Mouse (Mus musculus) gonadal fat pad, adult 2 months (tissue): ENCODE measurements around the gene Cdon. TPM values are rescaled to one million over a fixed set of nuclear protein-coding genes. Genes with fewer than 3 reads are reported as not detected.

Experiments
- DNase-seq: peaks from one replicate; pipeline ENCODE4 v3.0.0-alpha.2; 2012; ENCODE audit warnings: low read depth
- polyA plus RNA-seq: library from polyadenylated mRNA; depleted of rRNA; stranded (reverse); fragments of >200 nt; gene quantifications from 2 replicates; pipeline ENCODE4 v1.2.3, GENCODE M21; 2012

Cdon gene
- polyA plus RNA-seq, 1 experiment = 18.4 TPM

GRCm38 (mm10) chr9:35493033-35493732, 72.3 kb downstream of the Cdon start:
- DNase-seq = no peak

DNA sequence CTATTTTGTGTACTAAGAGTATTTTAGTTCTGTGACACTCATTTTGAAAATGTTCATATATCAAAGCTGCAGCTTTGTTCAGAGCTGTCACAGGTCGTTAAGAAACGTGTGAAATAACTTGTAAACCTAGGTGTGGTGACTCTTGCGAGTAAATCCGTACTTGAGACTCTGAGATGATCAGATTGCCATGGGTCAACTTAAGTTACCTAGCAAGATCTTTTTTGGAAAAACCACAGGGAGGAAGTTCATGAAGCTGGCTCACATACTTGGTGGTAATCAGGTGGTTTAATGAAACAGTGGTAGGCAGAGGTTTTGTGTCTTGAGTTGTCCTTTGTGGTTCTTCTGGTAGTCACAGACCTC, 72.8 kb downstream of the Cdon start:
- no peak for DNase-seq

DNA sequence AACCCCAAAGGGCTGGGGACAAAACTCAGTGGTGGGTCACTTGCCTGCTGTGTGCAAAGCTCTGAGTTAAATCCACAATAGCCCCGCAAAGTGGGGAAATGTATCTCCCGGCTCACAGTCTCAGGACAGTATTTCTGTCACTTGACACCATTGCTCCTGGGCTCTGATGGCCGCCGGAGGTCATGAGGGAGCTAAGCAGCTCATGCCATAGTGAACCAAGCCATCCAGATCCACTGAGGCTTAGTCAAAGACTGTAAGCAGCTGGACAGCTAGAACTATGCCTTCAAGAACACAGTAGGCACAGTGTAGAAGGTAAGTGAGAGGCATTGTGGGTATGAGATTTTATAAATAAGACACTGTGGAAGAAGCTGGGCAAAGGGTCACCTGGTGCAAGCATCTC, 74.0 kb downstream of the Cdon start:
- DNase-seq = no peak

DNA sequence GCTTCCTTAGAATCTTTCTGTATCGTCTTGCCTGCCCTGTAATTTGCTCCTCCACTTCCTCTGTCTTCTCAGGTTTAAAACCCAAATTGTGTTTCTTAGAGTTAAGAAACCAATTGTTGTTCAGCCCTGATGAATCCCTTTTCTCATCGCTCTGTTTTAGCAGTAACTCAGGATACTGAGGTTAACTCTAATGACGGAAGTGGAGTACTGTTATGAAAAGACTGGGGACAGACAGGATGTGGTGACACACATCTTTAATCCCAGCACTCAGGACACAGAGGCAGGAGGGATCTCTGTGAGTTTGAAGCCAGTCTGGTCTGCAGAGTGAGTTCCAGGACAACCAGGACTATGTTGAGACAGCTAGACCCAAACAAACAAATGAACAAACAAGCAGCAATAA, 74.5 kb downstream of the Cdon start:
- no peak for DNase-seq

- DNase-seq = no peak
These were observed 79.0 kb downstream of the Cdon start for GRCm38 (mm10) chr9:35499946-35500345.

- DNase-seq = no peak
These were observed 81.6 kb downstream of the Cdon start for GRCm38 (mm10) chr9:35502361-35503000.

GRCm38 (mm10) chr9:35508234-35508633, 87.3 kb downstream of the Cdon start:
- no peak for DNase-seq

GRCm38 (mm10) chr9:35513900-35514299, 93.0 kb downstream of the Cdon start:
- no peak for DNase-seq

DNA sequence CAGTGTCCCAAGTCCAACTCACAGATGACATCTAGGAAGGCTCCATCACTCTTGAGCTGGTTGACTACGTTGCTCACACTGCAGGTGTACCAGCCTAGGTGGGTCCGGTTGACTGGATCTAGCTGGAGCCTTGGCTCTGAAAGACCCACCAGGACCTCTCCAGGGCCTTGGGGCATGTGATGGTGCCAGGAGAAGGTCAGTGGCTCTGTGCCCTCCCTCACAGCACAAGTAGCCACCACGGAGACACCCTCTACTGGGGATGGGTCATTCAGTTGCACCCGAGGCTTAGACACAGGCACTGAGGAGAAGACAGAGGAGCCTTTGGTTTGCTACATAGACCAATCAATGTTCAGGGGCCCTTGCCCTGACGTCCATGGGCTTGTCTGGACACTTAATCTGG, 95.3 kb downstream of the Cdon start:
- no peak for DNase-seq

DNA sequence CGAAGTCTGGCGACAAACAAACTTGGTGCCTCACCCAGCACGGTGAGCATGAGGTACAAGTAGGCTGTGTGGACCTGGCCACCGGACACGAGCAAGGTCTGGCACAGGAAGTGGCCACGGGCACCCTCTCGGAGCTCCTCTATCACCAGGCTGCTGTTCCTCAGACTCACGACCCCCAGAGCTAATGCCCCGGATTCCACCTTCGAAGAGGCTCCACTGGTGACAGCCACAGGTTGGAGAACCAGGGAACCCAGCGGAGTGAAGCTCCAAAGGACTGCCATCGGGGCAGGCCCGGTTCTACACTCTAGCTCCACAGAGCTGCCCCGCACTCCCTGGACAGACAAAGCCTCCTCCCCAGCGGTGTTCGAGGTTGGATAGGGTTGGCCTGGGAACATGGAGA, 95.8 kb downstream of the Cdon start:
- DNase-seq = no peak

- DNase-seq = no peak
These were observed 97.2 kb downstream of the Cdon start, which contains the start of gene Gm1113 for GRCm38 (mm10) chr9:35518169-35518568. Gm1113 (minus strand) TSS chr9:35518269.

DNA sequence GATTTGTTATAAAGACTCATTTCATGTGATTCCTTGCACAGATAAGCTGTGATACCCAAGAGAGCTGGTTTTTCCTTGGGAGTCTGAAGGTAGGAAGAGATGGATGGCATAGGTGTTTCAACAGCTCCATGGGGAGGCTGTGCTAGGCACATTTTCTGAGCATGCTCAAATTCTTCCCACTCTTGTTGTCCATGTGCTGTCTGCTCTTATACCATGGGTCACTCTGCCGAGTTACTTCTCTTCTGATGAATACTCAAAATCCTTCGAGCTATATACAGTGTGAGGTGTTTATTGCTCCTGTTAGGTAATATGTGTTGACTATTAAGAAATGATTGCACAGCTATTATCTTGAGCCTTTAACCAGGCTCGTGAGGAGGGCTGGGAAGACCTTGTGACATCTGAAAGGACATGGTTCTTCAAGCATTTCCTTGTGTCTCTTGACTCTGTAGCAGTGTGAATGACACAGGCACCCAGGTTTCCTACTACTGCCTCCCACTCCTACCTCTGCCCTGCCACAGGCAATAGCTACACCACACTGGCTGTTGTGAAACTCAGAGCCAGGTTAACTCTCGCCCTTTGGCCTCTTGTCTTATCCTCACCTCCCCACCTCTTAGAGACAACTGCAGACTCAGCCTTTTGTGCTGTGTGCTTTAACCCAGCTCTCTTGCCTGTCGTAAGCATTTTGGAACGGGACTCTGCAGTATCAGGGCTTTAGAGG, 99.9 kb downstream of the Cdon start:
- no peak for DNase-seq

DNA sequence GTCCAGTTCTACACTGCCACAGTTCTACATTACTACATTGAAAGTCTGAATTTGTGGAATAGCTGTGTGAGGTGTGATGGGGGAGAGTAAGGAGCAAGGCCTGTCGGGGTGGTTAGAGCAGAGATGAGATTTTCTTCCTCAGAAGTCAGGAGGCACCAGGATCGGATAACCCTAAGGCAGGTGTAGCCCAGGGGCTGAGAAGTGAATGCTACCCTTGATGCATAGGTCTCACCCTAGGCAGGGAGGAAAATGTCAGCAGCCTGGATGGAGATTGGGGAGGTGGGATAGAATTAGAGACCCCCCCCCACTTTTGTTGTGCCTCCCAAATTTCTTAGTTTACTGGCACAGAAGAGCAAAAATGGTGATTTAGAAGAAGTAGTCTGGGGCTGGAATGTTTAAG, 101.3 kb downstream of the Cdon start:
- DNase-seq = no peak

GRCm38 (mm10) chr9:35522821-35523515, 102.0 kb downstream of the Cdon start:
- DNase-seq = no peak

- DNase-seq = no peak
These were observed 102.6 kb downstream of the Cdon start for GRCm38 (mm10) chr9:35523541-35523940.

DNA sequence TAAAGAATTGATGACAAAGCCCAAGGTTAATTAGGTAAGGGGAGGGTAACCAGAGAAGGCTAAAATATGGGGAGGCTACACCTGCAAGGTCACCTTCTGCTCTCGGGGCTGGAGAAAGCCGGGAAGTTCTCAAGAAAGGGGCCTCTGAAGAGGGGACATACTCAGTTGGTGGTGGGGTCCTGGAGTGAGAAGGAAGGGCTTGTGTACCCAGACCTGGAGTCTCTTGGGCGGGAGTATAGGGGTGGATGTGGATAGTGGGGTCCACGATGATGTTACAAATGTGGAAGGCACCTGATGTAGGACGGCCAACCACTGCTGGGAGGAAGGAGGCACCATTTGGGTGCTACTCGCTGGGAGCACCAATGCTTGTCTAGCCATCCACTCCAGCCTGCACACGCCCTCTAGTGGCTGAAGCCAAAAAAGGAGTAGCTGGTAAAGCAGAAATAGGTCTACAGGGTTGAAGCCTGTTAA, 103.0 kb downstream of the Cdon start:
- no peak for DNase-seq

- DNase-seq = no peak
These were observed 108.2 kb downstream of the Cdon start for GRCm38 (mm10) chr9:35529141-35529540.

DNA sequence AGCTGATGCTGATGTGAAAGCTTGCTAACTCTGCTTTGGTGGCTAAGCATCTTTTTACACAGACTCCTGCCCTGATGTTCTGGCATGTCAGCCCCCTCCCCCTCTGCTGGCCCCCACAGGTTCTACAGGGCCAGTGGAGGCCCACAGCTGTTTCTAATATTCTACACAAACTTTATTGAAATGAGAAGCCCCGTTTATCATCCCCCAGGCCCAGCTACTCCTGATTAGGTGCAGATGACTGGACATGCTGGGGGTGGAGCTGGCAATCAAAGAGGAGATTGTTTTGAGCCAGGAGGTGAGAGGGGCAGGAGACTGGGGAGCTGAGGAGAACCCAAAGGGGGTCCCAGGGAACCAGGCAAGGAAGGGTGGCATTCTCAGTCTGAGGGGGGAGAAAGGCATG, 108.9 kb downstream of the Cdon start:
- DNase-seq = no peak

DNA sequence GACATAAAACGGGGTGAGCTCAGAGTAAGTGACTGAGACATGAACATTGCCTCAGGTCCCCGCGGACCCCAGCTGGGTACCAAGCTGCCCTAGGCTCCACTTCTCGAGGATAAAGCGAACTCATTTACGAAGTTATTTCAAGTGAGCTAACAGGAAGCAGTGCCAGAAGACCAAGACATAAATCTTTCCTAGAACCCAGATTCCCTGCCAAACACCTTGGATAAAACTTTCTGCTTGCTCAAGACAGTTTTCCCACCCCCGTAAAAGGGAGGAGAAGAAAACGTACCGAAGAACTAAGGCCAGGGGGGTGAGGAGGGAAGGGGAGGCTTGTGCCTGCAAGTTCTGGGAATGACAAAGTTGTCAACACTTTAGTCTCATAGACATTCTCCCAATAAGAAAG, 112.3 kb downstream of the Cdon start:
- DNase-seq = peak; percentile 91

- DNase-seq = no peak
These were observed 114.2 kb downstream of the Cdon start for GRCm38 (mm10) chr9:35535110-35535509.

- DNase-seq = no peak
These were observed 114.9 kb downstream of the Cdon start for GRCm38 (mm10) chr9:35535876-35536275.

GRCm38 (mm10) chr9:35539001-35539750, 118.2 kb downstream of the Cdon start:
- DNase-seq = no peak
